Mouse (Mus musculus): ENCODE results near the gene Fbxw9. TPM values are rescaled to one million over a fixed set of nuclear protein-coding genes. Genes with fewer than 3 reads are reported as not detected.
A peak's percentile ranks its signal among the peaks of the same experiment; 100 is the strongest.

Gene Fbxw9
- total and polyA plus RNA-seq, 3 experiments = 7.3 to 21.9 (median 11.7) TPM

DNA sequence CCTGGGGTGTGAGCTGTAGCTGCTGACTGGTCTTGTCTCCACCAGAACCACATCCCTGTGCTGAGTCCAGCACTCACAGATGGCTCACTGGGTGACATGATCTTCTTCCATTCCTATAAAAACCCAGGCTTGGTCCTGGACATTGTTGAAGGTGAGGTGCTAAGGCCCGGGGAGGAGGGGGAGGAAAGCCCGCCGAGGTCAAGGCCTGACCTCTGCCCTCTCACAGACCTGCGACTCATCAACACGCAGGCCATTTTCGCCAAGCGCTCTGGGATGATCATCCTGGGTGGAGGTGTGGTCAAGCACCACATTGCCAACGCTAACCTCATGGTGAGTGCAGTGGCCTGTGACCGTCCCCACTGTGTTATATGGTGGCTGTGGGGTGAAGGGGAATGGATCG lies 14.3 kb downstream of the Fbxw9 start (continued):
- no peak for TF ChIP-seq USF2 (conservative IDR thresholded peaks at IDR 0.05; ENCODE audit: low read depth, low read length)
- TF ChIP-seq GABPA (IDR thresholded peaks at IDR 0.05; ENCODE audit: insufficient replicate concordance, low read depth, low read length) = no peak

DNA sequence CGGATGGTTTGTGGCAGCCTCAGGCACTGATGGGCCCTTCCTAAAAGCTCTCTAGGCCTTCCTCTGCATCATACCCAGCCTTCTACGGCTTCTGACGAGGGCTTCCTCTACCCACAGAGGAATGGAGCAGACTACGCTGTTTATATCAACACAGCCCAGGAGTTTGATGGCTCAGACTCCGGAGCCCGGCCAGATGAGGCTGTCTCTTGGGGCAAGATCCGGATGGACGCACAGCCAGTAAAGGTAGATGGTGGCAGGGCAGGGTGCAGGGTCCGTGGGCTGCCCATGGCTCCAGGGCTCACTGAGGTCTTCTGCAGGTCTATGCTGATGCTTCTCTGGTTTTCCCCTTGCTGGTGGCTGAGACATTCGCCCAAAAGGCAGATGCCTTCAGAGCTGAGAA lies 14.8 kb downstream of the Fbxw9 start:
- no peak for DNase-seq (ENCODE audit: extremely low read depth)
- Histone ChIP-seq H3K27me3 (replicated peaks) (no peaks in the 10 kb centered on the region), H3K9ac (ENCODE audit: insufficient read depth, low read depth) (no peak overlapping the region), H3K4me3 (replicated peaks in 1 of 3; ENCODE audit: low read depth in 2 of 3, low read length in 2 of 3, poor library complexity in 1 of 3) (no peak overlapping the region), H3K27ac (ENCODE audit: insufficient read depth, low read depth) (no peak overlapping the region), H3K4me1 (ENCODE audit: control insufficient read depth in 1 of 2, insufficient read depth in 2 of 2) (peaks cover 6 to 32% of the 10 kb centered on the region in 2 experiments), H3K79me2 (replicated peaks; ENCODE audit: control insufficient read depth, extremely low read depth, insufficient read depth, poor library complexity, severe bottlenecking) (peaks cover 17% of the 10 kb centered on the region), H3K9me3 (replicated peaks; ENCODE audit: low read length) (no peaks in the 10 kb centered on the region), H3K36me3 (replicated peaks in 1 of 2; ENCODE audit: control insufficient read depth in 1 of 2, insufficient read depth in 1 of 2, low read length in 1 of 2) (peaks cover 47 to 64% of the 10 kb centered on the region in 2 experiments), H3K4me2 (ENCODE audit: insufficient read depth, low read depth, poor library complexity, severe bottlenecking) (no peak overlapping the region)
- in situ Hi-C loops (cut with MboI; ENCODE audit: low pct_ligation_motif_present, low pct_unique_long_range_greater_than_20kb, low sequenced_read_pairs) (loop anchor here (5.0 kb wide), 1 partner anchor 98 kb away; no protein-coding TSS in a partner anchor), dilution Hi-C loops (cut with MboI; ENCODE audit: extremely low pct_ligation_motif_present, extremely low pct_unique_long_range_greater_than_20kb, low sequenced_read_pairs) (no loop called here)
- TF ChIP-seq ETS1 (conservative IDR thresholded peaks at IDR 0.05; ENCODE audit: low read depth, low read length) (no peak), MAFK (IDR thresholded peaks at IDR 0.05; ENCODE audit: insufficient replicate concordance, low read length) (no peak), MYC (IDR thresholded peaks at IDR 0.05; ENCODE audit: low read depth, low read length) (no peak), MAZ (IDR thresholded peaks at IDR 0.05; ENCODE audit: low read depth, low read length) (no peak), USF1 (IDR thresholded peaks at IDR 0.05; ENCODE audit: low read depth, low read length) (no peak), GABPA (IDR thresholded peaks at IDR 0.05; ENCODE audit: insufficient replicate concordance, low read depth, low read length) (no peak), POLR2A (IDR thresholded peaks at IDR 0.05; ENCODE audit: low read depth, low read length) (no peak), CHD2 (IDR thresholded peaks at IDR 0.05; ENCODE audit: low read length) (no peak)

DNA sequence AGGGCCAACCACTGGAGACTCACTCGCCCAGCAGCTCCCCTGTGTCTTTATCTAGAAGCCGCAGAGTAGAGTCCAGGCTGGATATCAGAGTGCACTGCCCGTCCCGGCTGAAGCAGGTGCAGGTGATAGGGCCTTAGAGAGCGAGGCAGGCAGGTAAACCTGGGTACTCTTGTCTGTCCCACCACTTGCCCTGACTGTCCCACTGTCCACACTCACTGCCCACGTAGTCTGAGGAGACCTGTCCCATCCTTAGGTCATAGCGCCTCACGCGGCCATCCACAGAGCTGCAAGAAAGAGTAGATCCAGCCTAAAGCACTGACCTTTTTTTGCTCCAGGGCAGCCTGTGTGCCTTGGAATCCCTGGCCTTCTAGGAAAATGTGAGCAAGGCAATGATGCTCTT lies 16.1 kb downstream of the Fbxw9 start:
- Histone ChIP-seq H3K27me3 (replicated peaks) (no peaks in the 10 kb centered on the region), H3K27ac (ENCODE audit: insufficient read depth, low read depth) (no peak overlapping the region), H3K4me2 (ENCODE audit: insufficient read depth, low read depth, poor library complexity, severe bottlenecking) (no peak overlapping the region), H3K9ac (ENCODE audit: insufficient read depth, low read depth) (no peak overlapping the region), H3K4me1 (ENCODE audit: control insufficient read depth in 1 of 2, insufficient read depth in 2 of 2) (peaks cover 6 to 27% of the 10 kb centered on the region in 2 experiments), H3K79me2 (replicated peaks; ENCODE audit: control insufficient read depth, extremely low read depth, insufficient read depth, poor library complexity, severe bottlenecking) (peaks cover 17% of the 10 kb centered on the region), H3K4me3 (replicated peaks in 1 of 3; ENCODE audit: low read depth in 2 of 3, low read length in 2 of 3, poor library complexity in 1 of 3) (no peak overlapping the region), H3K9me3 (replicated peaks; ENCODE audit: low read length) (no peaks in the 10 kb centered on the region), H3K36me3 (replicated peaks in 1 of 2; ENCODE audit: control insufficient read depth in 1 of 2, insufficient read depth in 1 of 2, low read length in 1 of 2) (peaks cover 47 to 65% of the 10 kb centered on the region in 2 experiments)
- dilution Hi-C loops (cut with MboI; ENCODE audit: extremely low pct_ligation_motif_present, extremely low pct_unique_long_range_greater_than_20kb, low sequenced_read_pairs) (no loop called here), in situ Hi-C loops (cut with MboI; ENCODE audit: low pct_ligation_motif_present, low pct_unique_long_range_greater_than_20kb, low sequenced_read_pairs) (no loop called here)
- DNase-seq (ENCODE audit: extremely low read depth) = no peak
- TF ChIP-seq ZNF384 (IDR thresholded peaks at IDR 0.05; ENCODE audit: low read depth, low read length) (no peak), CTCF (conservative IDR thresholded peaks at IDR 0.05 in 1 of 2, IDR thresholded peaks at IDR 0.05 in 1 of 2; ENCODE audit: low read depth in 2 of 2, low read length in 2 of 2) (peak in 1 of 2 experiments; percentile 18; a peak in 3 of 4 replicates)

GRCm38 (mm10) chr8:85076993-85077392 lies 17.1 kb downstream of the Fbxw9 start:
- in situ Hi-C loops (cut with MboI; ENCODE audit: low pct_ligation_motif_present, low pct_unique_long_range_greater_than_20kb, low sequenced_read_pairs) (no loop called here), dilution Hi-C loops (cut with MboI; ENCODE audit: extremely low pct_ligation_motif_present, extremely low pct_unique_long_range_greater_than_20kb, low sequenced_read_pairs) (no loop called here)
- Histone ChIP-seq H3K4me2 (ENCODE audit: insufficient read depth, low read depth, poor library complexity, severe bottlenecking) (no peak overlapping the region), H3K27me3 (replicated peaks) (no peaks in the 10 kb centered on the region), H3K4me3 (replicated peaks in 1 of 3; ENCODE audit: low read depth in 2 of 3, low read length in 2 of 3, poor library complexity in 1 of 3) (no peak overlapping the region), H3K27ac (ENCODE audit: insufficient read depth, low read depth) (no peak overlapping the region), H3K9ac (ENCODE audit: insufficient read depth, low read depth) (no peak overlapping the region), H3K79me2 (replicated peaks; ENCODE audit: control insufficient read depth, extremely low read depth, insufficient read depth, poor library complexity, severe bottlenecking) (peaks cover 23% of the 10 kb centered on the region), H3K4me1 (ENCODE audit: control insufficient read depth in 1 of 2, insufficient read depth in 2 of 2) (peaks cover 6 to 34% of the 10 kb centered on the region in 2 experiments), H3K36me3 (replicated peaks in 1 of 2; ENCODE audit: control insufficient read depth in 1 of 2, insufficient read depth in 1 of 2, low read length in 1 of 2) (peaks cover 47 to 65% of the 10 kb centered on the region in 2 experiments), H3K9me3 (replicated peaks; ENCODE audit: low read length) (no peaks in the 10 kb centered on the region)
- peak; percentile 86 for DNase-seq (ENCODE audit: extremely low read depth)
- TF ChIP-seq USF1 (IDR thresholded peaks at IDR 0.05; ENCODE audit: low read depth, low read length) (no peak), EP300 (IDR thresholded peaks at IDR 0.05; ENCODE audit: low read length) (no peak), ZKSCAN1 (IDR thresholded peaks at IDR 0.05; ENCODE audit: borderline replicate concordance, low read depth, low read length) (no peak), KAT2A (IDR thresholded peaks at IDR 0.05; ENCODE audit: insufficient replicate concordance, low read length) (no peak), SMC3 (IDR thresholded peaks at IDR 0.05; ENCODE audit: low read depth, low read length) (peak; percentile 78), TCF12 (IDR thresholded peaks at IDR 0.05; ENCODE audit: low read depth, low read length) (0 out of 2 replicates have a peak, but pooled peaks have one; percentile 32), UBTF (IDR thresholded peaks at IDR 0.05; ENCODE audit: low read depth, low read length) (no peak), MAX (IDR thresholded peaks at IDR 0.05; ENCODE audit: low read length) (peak; percentile 38; the same call in 1 of the 2 replicates), ZC3H11A (IDR thresholded peaks at IDR 0.05; ENCODE audit: low read depth, low read length) (0 out of 2 replicates have a peak, but pooled peaks have one; percentile 17), IRF4 (IDR thresholded peaks at IDR 0.05; ENCODE audit: low read depth, low read length) (peak; percentile 57), MYC (IDR thresholded peaks at IDR 0.05; ENCODE audit: low read depth, low read length) (peak; percentile 68; the same call in 1 of the 2 replicates), CTCF (conservative IDR thresholded peaks at IDR 0.05 in 1 of 2, IDR thresholded peaks at IDR 0.05 in 1 of 2; ENCODE audit: low read depth in 2 of 2, low read length in 2 of 2) (peak; percentile 95 to 98), PAX5 (IDR thresholded peaks at IDR 0.05; ENCODE audit: low read length) (no peak), RAD21 (IDR thresholded peaks at IDR 0.05; ENCODE audit: low read depth, low read length) (peak; percentile 85), MEF2A (IDR thresholded peaks at IDR 0.05; ENCODE audit: borderline replicate concordance, low read depth, low read length) (0 out of 2 replicates have a peak, but pooled peaks have one; percentile 30), POLR2AphosphoS2 (IDR thresholded peaks at IDR 0.05; ENCODE audit: low read depth, low read length) (no peak)

Data from CH12.LX (cell line).